Mouse (Mus musculus) brown adipose tissue, adult 24 weeks (tissue): ENCODE data around the gene St5. TPM values are rescaled to one million over a fixed set of nuclear protein-coding genes. Genes with fewer than 3 reads are reported as not detected.

Experiments
- H3K27ac ChIP-seq: fragments of 200-500 bp; replicated peaks from 2 replicates; pipeline ENCODE4 v1.5.1; 2012; ENCODE audit warnings: low read depth, mild to moderate bottlenecking, low read length
- H3K4me1 ChIP-seq: fragments of 200-500 bp; 2 replicates; pipeline ENCODE4 v1.6.1; 2012; ENCODE audit warnings: low read length, mixed read lengths; ENCODE audit not compliant: control insufficient read depth, insufficient read depth, insufficient read length
- H3K4me3 ChIP-seq: fragments of 200-500 bp; 2 replicates; pipeline ENCODE4 v1.5.1; 2012; ENCODE audit warnings: low read depth, mild to moderate bottlenecking, low read length, moderate library complexity; ENCODE audit not compliant: insufficient read depth
- polyA plus RNA-seq: library from polyadenylated mRNA; stranded (reverse); fragments of >200 nt; gene quantifications from 2 replicates; pipeline ENCODE4 v1.2.4, GENCODE M21; 2012; ENCODE audit not compliant: missing spikeins, insufficient read depth, insufficient read length

St5 gene
- polyA plus RNA-seq, 1 experiment = 13.4 TPM

DNA sequence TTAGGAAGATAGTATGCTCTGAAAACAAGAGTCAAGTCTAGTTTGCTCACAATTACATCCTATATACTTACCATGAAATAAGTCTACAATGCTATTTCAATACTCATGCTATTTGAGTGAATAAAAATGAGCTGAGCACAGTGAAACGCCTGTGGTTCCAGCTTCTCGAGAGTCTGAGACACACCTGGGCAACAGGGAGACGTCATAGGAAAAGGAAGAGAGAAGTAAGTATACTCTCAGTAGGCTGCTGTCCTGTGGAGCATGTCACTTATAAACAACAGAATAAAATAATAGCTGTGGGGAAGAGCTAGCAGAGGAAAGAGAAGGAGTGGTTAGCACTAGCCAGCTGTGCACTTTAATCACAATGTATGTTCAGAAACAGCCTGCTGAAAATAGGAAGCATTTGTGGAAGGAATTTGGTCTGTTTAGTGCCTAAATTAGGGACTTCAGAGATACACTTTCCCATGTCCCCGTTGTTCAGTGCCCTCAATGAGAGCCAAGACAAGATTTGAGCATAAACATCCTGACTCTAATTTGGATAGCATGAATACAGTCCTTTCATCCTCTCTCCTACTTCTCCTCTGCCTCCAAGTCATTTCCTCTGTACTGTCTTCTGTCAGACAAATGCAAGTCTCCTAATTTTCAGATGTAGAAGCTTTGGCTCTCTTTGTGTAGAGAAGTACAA, 28.3 kb downstream of the St5 start:
- Histone ChIP-seq H3K4me3 (no peak overlapping the region), H3K4me1 (peaks cover under 1% of the 10 kb centered on the region; the same call in 1 of the 2 replicates), H3K27ac (no peak overlapping the region)

DNA sequence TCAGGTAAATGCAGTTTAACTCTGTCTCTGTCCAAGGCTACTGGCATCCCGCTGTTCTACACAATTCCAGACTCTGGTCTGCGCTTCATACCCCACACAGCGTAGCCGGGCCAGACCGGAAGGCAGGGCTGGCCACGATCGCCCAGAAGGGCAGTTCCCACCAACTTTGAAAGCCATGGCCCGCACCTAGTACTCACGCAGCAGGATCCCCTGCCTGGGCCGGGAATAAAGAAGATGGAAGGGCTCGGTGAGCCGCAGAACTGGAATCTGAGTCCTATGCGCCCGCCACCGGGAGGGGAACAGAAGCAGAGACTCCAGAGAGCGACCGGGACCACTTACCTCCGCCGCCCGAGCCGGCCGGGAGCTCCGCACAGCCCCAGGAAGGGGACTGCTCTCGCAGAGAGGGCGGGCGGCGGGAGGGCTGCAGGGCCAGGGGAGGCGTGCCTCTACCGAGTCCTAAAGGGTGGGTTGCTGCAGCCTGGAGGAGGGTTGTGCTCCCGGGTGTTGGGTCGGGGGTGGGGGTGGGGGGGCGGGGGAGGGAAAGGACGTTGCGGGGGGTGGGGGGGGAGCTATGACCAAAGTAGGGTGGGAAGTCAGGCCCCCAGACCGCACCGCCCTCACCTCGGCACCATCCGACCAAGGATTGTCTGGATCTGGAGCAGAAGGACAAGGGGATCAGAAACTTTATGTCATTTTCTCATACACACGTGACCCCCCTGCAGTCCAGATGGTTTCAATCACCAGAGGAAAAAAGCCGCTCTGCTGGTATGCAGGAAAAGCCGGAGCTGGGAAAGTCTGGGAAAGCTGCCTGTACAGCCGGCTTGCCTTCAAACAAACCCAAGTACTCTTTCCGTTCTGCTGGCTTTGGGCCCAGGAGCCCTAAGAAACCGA, 31.6 kb downstream of the St5 start:
- Histone ChIP-seq H3K4me3 (peak overlapping the region; percentile 80), H3K4me1 (peaks cover 5% of the 10 kb centered on the region), H3K27ac (peak overlapping the region; percentile 71)

DNA sequence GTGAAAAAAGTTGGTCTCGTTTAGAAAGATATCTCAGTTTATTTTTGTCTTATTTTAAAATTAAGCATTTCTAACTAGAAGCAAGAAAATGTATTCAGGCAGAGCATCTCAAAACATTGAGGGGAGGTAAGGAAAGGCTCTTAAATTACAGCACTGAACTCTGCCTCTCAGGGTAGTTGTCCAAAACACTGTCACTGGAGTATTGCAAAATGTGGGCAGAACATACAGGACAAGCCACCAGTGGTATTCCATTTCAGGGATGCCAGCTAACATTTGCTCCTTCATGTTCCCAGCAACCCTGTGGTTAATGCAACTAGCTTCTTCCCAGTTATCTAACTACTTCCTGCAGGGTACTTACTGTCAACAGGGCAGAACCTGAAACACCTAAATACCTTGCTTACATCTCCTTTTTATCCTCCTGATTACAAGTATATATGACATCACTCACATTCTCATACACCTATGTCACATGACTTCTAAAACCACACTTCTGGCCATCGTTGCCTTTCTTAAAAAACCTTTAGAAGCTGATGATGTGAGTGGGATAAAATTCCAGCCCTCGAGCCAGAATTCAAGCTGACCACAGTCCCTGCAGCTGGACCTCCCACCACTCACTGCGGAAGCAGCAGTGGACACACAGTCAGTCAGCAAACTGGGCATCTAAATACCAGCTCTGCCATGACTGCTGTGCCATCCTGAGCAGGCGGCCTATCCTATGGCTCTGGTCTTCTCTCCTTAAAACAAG, 33.8 kb downstream of the St5 start:
- H3K4me3 ChIP-seq = peak overlapping the region; percentile 11; the same call in 1 of the 2 replicates
- peaks cover 5% of the 10 kb centered on the region for H3K4me1 ChIP-seq
- H3K27ac ChIP-seq = no peak overlapping the region

- Histone ChIP-seq H3K4me3 (no peak overlapping the region), H3K4me1 (peaks cover 8% of the 10 kb centered on the region), H3K27ac (no peak overlapping the region)
These were observed 36.7 kb downstream of the St5 start for GRCm38 (mm10) chr7:109666664-109667063.

- peaks cover 3% of the 10 kb centered on the region; the same call in 1 of the 2 replicates for H3K4me1 ChIP-seq
- H3K4me3 ChIP-seq = no peak overlapping the region
- no peak overlapping the region for H3K27ac ChIP-seq
These were observed 40.8 kb downstream of the St5 start for GRCm38 (mm10) chr7:109662626-109663025.

DNA sequence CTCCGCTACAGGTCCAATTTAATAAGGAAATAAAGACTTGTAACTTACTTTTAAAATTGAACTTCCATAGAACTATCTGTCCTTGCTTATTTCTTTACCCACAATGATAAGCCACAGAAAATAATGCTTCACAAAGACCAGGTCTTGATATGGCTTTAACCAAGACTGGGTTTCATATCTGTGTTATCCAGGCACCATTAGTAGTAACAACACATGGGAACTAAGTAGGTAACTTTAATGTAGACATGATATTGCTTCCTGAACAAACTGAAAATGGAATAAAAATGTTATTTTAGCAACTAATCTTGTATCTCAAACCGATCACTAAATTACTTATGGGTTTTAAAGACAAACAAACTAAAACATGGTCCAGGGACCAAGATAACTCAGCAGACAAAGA, 44.1 kb downstream of the St5 start:
- Histone ChIP-seq H3K4me1 (peaks cover 3% of the 10 kb centered on the region; the same call in 1 of the 2 replicates), H3K4me3 (no peak overlapping the region), H3K27ac (no peak overlapping the region)

- Histone ChIP-seq H3K4me3 (no peak overlapping the region), H3K4me1 (no peaks in the 10 kb centered on the region; the same call in 1 of the 2 replicates), H3K27ac (no peak overlapping the region)
These were observed 45.5 kb downstream of the St5 start for GRCm38 (mm10) chr7:109657884-109658283.

GRCm38 (mm10) chr7:109654871-109655270, 48.5 kb downstream of the St5 start:
- Histone ChIP-seq H3K4me3 (no peak overlapping the region), H3K27ac (no peak overlapping the region), H3K4me1 (no peaks in the 10 kb centered on the region; the same call in 1 of the 2 replicates)

DNA sequence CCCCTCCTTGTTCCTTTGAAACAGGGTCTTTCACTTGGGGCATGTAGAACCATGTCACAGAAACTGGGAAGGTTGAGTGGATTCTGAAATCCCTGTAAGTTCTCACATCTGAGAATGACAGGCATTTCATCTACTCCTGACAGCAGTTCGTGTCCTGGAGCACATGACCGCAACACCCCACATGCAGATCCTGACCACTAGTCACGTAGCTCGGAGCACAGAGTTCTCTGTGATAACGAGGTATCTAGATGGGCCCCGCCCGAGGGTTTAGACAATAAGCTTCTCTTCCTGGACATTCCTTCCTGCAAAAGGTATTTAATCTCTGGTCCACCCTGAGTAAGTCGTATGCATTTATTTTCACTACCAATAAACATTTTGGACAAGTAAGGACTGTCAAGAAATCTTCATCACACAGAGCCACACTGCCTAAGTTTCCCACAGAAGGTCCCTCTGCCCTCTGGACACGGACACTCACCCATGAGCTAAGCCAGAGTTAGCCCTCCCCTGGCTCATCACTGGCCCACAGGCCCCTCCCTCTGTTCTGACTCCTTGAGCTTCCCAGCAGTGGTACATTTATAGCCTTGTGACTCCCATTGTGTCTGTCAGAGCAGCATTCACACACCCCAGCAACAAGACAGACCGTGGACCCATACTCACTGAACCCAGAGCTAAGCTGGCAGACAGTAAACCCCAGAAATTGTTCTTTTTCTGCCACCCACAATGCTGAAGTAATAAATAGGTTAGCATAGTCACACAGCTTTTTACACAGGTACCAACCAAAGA, 54.4 kb downstream of the St5 start:
- no peaks in the 10 kb centered on the region for H3K4me1 ChIP-seq
- no peak overlapping the region for H3K27ac ChIP-seq
- H3K4me3 ChIP-seq = no peak overlapping the region

GRCm38 (mm10) chr7:109646574-109646973, 56.8 kb downstream of the St5 start:
- Histone ChIP-seq H3K27ac (no peak overlapping the region), H3K4me3 (no peak overlapping the region), H3K4me1 (peaks cover 2% of the 10 kb centered on the region; the same call in 1 of the 2 replicates)

DNA sequence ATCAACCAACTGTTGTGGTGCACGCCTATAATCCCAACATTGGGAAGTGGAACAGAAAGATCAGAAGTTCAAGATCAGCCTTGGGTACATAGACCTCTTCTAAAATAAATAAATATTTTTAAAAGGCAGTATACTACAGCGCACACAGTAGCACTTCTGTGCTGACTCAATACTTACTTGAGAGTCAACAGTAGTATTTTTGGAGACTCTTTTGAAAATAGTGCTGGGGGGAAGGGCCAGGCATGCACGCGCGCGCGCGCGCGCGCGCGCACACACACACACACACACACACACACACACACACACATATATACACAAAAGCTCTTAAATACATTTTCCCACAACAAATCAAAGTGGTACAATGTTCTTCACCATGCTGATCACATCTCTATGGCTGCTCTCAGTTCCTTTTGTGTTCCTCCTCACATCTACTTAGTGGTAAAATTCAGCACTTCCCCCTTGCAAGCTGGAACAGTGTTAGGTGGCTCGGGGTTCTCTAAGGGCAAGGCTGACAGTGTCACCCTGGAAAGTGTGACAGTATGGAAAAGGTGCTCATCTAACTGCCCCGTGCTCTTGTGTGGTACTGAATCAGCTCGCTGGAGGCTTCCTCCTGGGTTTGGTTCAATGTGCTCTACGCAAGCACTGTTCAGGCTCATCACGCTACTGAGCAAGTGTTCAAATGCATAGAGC, 60.0 kb downstream of the St5 start:
- Histone ChIP-seq H3K4me1 (peaks cover 5% of the 10 kb centered on the region; the same call in 1 of the 2 replicates), H3K27ac (no peak overlapping the region), H3K4me3 (no peak overlapping the region)

GRCm38 (mm10) chr7:109641963-109642362, 61.4 kb downstream of the St5 start:
- no peak overlapping the region; the same call in 1 of the 2 replicates for H3K27ac ChIP-seq
- peaks cover 11% of the 10 kb centered on the region; the same call in 1 of the 2 replicates for H3K4me1 ChIP-seq
- H3K4me3 ChIP-seq = no peak overlapping the region

GRCm38 (mm10) chr7:109641102-109641501, 62.3 kb downstream of the St5 start:
- Histone ChIP-seq H3K4me1 (peaks cover 11% of the 10 kb centered on the region; the same call in 1 of the 2 replicates), H3K4me3 (no peak overlapping the region), H3K27ac (no peak overlapping the region)

GRCm38 (mm10) chr7:109637391-109637790, 66.0 kb downstream of the St5 start:
- Histone ChIP-seq H3K4me1 (peaks cover 11% of the 10 kb centered on the region; the same call in 1 of the 2 replicates), H3K27ac (no peak overlapping the region; the same call in 1 of the 2 replicates), H3K4me3 (no peak overlapping the region)
